Comparison of ENCODE assay signal across 12 mouse cellular contexts in genomic region chr7:109094294-109094693, GRCm38 (mm10).
"Had no signal": no experiment of that assay in that cellular context is flagged by ENCODE, and none has a peak within 500 bp of the region (broad histone marks: within the 10 kb centered on the region; RNA-seq: fewer than 3 reads in every experiment).

No protein-coding gene starts in this region.

- DNase-seq: retina, postnatal 1 day; right cerebral cortex, adult 18-20 months; right cerebral cortex, postnatal 14 days; right cerebral cortex, postnatal 25 days; right cerebral cortex, postnatal 4 days; spleen, adult 18-20 months; thymus, adult 18-20 months; thymus, adult 2 months; thymus, postnatal 14 days; thymus, postnatal 25 days; thymus, postnatal 36 days; thymus, postnatal 4 days had no signal
